Mouse (Mus musculus) frontal cortex, adult 2 months (tissue): ENCODE data around the gene Immp2l. TPM values are rescaled to one million over a fixed set of nuclear protein-coding genes. Genes with fewer than 3 reads are reported as not detected.

Source experiments
- DNase-seq, 2 experiments: peaks; one replicate each; pipeline ENCODE4 v3.0.0; 2022; ENCODE audit warnings: low spot score in 1 of 2; ENCODE audit errors: extremely low spot score in 1 of 2
- polyA plus RNA-seq: library from polyadenylated mRNA; depleted of rRNA; stranded (reverse); fragments of >200 nt; gene quantifications from 2 replicates; pipeline ENCODE4 v1.2.3, GENCODE M21; 2012

Immp2l gene
- polyA plus RNA-seq, 1 experiment, result 7.7 TPM

DNA sequence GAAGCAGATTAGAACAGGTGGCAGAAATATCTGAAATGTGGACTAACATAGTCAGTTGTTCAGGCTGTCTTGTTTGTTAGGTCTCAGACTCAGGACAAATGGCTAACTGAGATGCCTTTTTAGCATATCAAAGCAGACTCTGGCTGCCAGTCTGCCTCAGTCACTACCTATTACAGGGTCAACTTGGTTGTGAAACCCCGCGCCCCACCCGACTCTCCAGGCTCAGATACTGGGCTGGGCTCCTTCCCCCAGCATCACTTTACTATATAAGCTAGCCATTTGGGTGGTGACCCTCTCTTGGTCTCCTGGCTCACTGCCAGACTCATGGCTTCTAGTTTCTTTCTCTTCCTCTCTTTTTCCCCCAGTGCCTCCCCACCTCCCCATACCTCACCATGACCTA, 887.7 kb downstream of the Immp2l start:
- DNase-seq, result no peak

DNA sequence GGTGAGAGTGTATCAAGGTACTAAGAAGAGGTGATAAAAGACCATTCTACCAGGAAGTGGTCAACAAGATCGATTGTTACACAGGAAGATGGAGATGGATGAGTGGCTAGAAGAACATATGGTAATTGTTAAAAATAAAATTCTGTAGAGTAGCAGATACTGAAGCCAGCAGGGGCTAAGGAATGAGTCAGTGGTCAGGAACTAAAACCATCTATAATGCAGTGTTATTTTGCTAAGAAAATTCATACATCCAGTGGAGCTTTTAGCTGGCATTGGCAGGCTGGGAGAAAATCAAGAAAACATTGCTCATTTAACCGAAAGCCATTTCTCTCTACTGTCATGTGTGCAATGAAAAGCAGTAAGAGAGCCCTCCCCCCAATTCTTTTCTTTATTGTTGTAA, 913.9 kb downstream of the Immp2l start:
- DNase-seq, result no peak

DNA sequence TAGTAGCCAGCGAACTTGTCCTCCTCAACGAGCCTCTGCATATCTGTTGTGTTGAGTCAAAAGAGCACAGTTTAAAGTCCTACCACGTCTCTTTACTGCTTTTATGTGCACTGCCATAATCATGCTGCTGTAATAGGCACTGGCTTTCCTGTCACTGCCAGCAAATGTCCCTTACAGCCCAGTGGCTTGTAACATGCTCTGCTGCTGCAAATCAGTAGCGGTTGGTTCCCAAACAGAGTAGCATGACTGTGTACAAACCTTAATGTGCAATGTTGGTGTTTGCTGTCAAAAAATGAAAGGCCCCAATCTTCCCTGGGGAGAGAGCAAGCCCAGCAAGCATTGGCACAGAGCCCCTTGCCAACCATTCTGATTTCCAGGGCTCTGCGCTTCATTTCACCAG, 918.0 kb downstream of the Immp2l start:
- no peak for DNase-seq

DNA sequence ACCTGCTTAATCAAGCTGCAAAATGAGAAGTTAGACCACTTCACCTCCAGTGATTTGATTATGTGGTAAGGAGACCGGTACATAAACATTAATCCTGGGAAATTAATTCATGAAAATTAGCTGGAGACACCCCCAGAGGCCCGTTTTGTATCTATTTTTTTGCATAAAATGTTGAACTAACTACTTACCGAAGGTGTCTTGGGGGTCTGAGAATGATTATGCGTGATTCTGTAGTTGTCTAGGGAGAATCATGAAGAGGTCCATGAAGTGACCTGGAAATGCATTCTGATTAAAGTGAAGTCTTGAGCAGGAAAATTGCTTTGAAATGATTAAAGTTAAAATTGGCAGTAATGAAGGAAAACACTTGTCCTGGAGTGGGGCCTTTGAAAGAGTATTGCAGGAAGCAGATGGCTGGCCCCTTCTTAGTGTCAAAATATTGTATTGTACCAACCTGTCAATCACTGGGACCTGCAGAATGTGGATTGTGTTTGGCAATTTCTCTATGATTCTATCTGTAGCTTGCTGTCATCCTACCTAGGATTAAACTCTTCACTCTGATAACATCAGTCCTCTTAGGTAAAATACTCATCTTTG, 920.3 kb downstream of the Immp2l start:
- no peak for DNase-seq

DNA sequence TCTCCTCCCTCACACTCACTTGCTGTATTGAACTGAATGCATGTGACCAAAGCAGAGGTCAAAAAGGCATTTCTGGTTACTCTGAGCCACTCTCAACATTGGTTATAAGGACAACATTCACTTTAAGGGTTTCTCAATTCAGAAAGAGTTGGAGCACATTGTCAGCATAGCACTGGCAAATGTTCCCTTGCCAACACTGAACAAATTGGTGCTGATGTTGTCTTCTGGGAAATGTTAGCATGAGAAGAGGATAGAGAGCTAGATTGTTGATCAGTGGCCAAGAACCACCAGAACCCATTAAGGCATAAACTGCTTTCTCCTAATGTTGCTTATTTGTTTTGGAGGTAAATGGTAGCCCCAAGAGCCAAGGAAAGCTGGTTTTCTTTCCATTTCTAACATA, 922.6 kb downstream of the Immp2l start:
- no peak for DNase-seq

DNA sequence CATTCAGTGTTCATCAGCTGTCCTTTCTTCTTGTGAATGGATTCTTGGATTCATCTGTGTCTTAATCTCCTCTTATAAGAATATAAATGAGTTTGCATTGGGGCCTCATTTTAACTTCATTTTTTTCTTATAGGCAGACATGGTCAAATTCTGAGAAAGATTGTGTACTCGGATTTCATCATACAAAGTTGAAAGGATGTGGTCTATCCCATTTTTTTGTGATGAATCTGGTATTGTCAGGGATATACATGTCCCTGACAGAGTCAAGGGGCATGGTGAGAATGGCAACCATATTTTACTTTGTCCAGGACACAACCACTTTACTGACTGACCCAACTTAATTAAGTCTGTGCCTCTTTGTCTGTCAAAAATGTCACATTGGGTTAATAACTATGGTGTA, 925.5 kb downstream of the Immp2l start:
- no peak for DNase-seq

DNA sequence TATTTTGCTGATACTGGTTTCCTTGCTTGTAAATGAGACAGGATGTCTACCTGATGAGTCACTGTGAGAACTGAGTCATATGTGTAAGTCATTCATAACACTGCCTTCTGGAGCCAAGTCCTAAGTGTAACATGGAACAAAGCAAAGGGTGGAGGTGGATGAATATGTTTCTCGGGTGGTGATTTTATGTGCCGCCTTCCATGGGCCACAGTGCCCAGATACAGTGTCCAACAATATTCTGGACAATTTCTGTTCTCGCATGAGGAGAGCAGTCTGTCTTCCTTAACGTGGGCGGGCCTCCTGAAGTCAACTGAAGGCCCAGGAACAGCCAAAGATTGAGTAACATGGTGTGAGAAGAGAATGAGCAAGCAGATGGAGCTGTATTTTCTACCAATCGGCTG, 926.0 kb downstream of the Immp2l start:
- DNase-seq, result peak; percentile 36 to 72

DNA sequence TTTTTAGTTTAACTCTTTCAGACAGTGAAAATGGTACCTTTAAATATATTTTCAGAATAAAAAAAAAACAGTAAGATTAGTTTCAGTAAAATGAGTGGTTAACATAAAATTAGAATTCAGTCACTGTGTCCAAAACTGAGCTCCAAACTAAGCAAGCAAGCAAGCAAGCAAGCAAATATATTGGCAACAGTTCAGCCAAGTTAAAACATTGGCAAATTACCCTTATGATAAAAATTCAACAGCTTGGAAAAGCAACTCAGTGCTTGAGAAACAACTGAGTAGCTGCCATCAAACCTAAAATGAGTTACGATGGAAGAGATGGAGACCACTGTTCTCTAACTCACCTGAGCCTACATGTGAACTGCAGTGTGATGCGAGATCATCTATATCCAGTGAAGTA, 926.8 kb downstream of the Immp2l start:
- DNase-seq, result peak in 1 of 2 experiments; percentile 7

DNA sequence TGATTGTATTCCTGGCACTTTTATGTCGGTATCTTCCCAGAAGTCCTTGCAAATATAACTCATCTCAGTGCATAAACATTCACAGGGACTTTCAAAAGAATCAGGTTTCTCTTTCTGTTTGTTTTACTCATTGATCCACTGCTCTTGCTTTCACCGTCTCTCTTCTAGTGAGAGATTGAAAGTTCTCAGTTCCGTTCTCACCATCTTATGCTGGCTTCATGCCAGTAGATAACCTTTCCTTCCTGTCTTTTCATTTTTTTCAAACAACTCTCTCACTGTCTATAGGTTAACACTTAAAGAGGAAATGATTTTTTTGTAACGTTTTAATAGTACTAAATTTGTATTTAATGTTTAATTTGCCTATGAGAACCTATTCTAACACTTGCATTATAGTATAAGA, 937.1 kb downstream of the Immp2l start:
- no peak for DNase-seq

DNA sequence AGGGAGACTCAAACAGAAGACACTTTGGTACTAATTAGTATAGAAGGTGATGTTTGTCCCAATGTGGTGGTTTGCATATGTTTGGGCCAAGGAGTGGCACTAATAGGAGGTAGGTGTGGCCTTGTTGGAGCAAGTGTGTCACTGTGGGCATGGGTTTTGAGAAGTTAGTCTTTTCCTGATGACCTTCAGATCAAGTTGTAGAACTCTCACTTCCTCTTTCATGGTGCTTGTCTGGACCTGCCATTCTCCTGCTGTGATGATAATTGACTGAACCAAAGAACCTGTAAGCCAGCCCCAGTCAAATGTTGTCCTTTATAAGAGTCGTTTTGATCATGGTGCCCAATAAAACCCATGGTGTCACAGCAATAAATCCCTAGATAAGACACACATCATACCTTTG, 967.5 kb downstream of the Immp2l start:
- DNase-seq, result no peak
